Mouse (Mus musculus): Measurements from ENCODE around the gene Zwilch. TPM values are rescaled to one million over a fixed set of nuclear protein-coding genes. Genes with fewer than 3 reads are reported as not detected.
"Not testable (repeated sequence)": the region's sequence is repeated elsewhere in the genome, so short reads cannot be mapped to it uniquely, and the experiment has no call there.

Zwilch gene
- polyA plus RNA-seq, 1 experiment, result 0.77 TPM

- H3K27me3 ChIP-seq (replicated peaks; ENCODE audit: control insufficient read depth, insufficient read depth, low read length), result no peaks in the 10 kb centered on the region
- no peak overlapping the region for H3K27ac ChIP-seq (ENCODE audit: insufficient read depth, low read depth, low read length)
- no peaks in the 10 kb centered on the region for H3K36me3 ChIP-seq (ENCODE audit: control insufficient read depth, insufficient read depth, low read length)
- no peak for DNase-seq
- TF ChIP-seq POLR2A (IDR thresholded peaks at IDR 0.05; ENCODE audit: low read depth, low read length) (no peak), CTCF (conservative IDR thresholded peaks at IDR 0.05; ENCODE audit: insufficient read depth, insufficient read length, low read depth, low read length) (no peak)
- peaks cover 7% of the 10 kb centered on the region; the same call in 1 of the 2 replicates for H3K4me1 ChIP-seq (ENCODE audit: control insufficient read depth, insufficient read depth, low read length)
- WGBS, result 98% methylated on average over 2 of the region's 2 CpGs
- H3K4me3 ChIP-seq (ENCODE audit: insufficient read depth, low read depth, low read length), result no peak overlapping the region
Measured at GRCm38 (mm10) chr9:64216641-64217040, 43.7 kb upstream of the Zwilch start.

GRCm38 (mm10) chr9:64216090-64216489, 43.2 kb upstream of the Zwilch start:
- no peak overlapping the region for H3K27ac ChIP-seq (ENCODE audit: insufficient read depth, low read depth, low read length)
- no peak for DNase-seq
- no peaks in the 10 kb centered on the region for H3K27me3 ChIP-seq (replicated peaks; ENCODE audit: control insufficient read depth, insufficient read depth, low read length)
- H3K4me1 ChIP-seq (ENCODE audit: control insufficient read depth, insufficient read depth, low read length), result peaks cover 4% of the 10 kb centered on the region; the same call in 1 of the 2 replicates
- H3K4me3 ChIP-seq (ENCODE audit: insufficient read depth, low read depth, low read length), result no peak overlapping the region
- WGBS, result 78% methylated on average over 4 of the region's 4 CpGs
- TF ChIP-seq CTCF (conservative IDR thresholded peaks at IDR 0.05; ENCODE audit: insufficient read depth, insufficient read length, low read depth, low read length), result no peak
- no peaks in the 10 kb centered on the region for H3K36me3 ChIP-seq (ENCODE audit: control insufficient read depth, insufficient read depth, low read length)

GRCm38 (mm10) chr9:64214452-64214851, 41.5 kb upstream of the Zwilch start:
- WGBS, result 68% methylated on average over 17 of the region's 17 CpGs
- Histone ChIP-seq H3K36me3 (ENCODE audit: control insufficient read depth, insufficient read depth, low read length) (no peaks in the 10 kb centered on the region), H3K27me3 (replicated peaks; ENCODE audit: control insufficient read depth, insufficient read depth, low read length) (no peaks in the 10 kb centered on the region), H3K4me3 (ENCODE audit: insufficient read depth, low read depth, low read length) (no peak overlapping the region), H3K27ac (ENCODE audit: insufficient read depth, low read depth, low read length) (no peak overlapping the region), H3K4me1 (ENCODE audit: control insufficient read depth, insufficient read depth, low read length) (no peaks in the 10 kb centered on the region)
- DNase-seq, result no peak
- TF ChIP-seq POLR2A (IDR thresholded peaks at IDR 0.05; ENCODE audit: low read depth, low read length) (no peak), CTCF (conservative IDR thresholded peaks at IDR 0.05; ENCODE audit: insufficient read depth, insufficient read length, low read depth, low read length) (no peak)

GRCm38 (mm10) chr9:64207509-64208084, 34.7 kb upstream of the Zwilch start:
- Histone ChIP-seq H3K27me3 (replicated peaks; ENCODE audit: control insufficient read depth, insufficient read depth, low read length) (no peaks in the 10 kb centered on the region), H3K4me3 (ENCODE audit: insufficient read depth, low read depth, low read length) (no peak overlapping the region), H3K36me3 (ENCODE audit: control insufficient read depth, insufficient read depth, low read length) (peaks cover under 1% of the 10 kb centered on the region; the same call in 1 of the 2 replicates), H3K4me1 (ENCODE audit: control insufficient read depth, insufficient read depth, low read length) (peaks cover 4% of the 10 kb centered on the region; the same call in 1 of the 2 replicates), H3K27ac (ENCODE audit: insufficient read depth, low read depth, low read length) (peak overlapping the region; percentile 42)
- no peak for TF ChIP-seq POLR2A (IDR thresholded peaks at IDR 0.05; ENCODE audit: low read depth, low read length)
- TF ChIP-seq CTCF (conservative IDR thresholded peaks at IDR 0.05; ENCODE audit: insufficient read depth, insufficient read length, low read depth, low read length), result no peak
- 37% methylated on average over 3 of the region's 3 CpGs for WGBS
- peak; percentile 53 for DNase-seq

- no peak for DNase-seq
- Histone ChIP-seq H3K27me3 (replicated peaks; ENCODE audit: control insufficient read depth, insufficient read depth, low read length) (no peaks in the 10 kb centered on the region), H3K4me3 (ENCODE audit: insufficient read depth, low read depth, low read length) (no peak overlapping the region), H3K4me1 (ENCODE audit: control insufficient read depth, insufficient read depth, low read length) (peaks cover 4% of the 10 kb centered on the region; the same call in 1 of the 2 replicates), H3K36me3 (ENCODE audit: control insufficient read depth, insufficient read depth, low read length) (peaks cover 1% of the 10 kb centered on the region; the same call in 1 of the 2 replicates), H3K27ac (ENCODE audit: insufficient read depth, low read depth, low read length) (no peak overlapping the region)
- no peak for TF ChIP-seq CTCF (conservative IDR thresholded peaks at IDR 0.05; ENCODE audit: insufficient read depth, insufficient read length, low read depth, low read length)
- no peak for TF ChIP-seq POLR2A (IDR thresholded peaks at IDR 0.05; ENCODE audit: low read depth, low read length)
Measured at GRCm38 (mm10) chr9:64202866-64203265, 30.0 kb upstream of the Zwilch start.

GRCm38 (mm10) chr9:64202331-64202730, 29.4 kb upstream of the Zwilch start:
- no peak for TF ChIP-seq CTCF (conservative IDR thresholded peaks at IDR 0.05; ENCODE audit: insufficient read depth, insufficient read length, low read depth, low read length)
- TF ChIP-seq POLR2A (IDR thresholded peaks at IDR 0.05; ENCODE audit: low read depth, low read length), result no peak
- Histone ChIP-seq H3K27ac (ENCODE audit: insufficient read depth, low read depth, low read length) (no peak overlapping the region), H3K4me1 (ENCODE audit: control insufficient read depth, insufficient read depth, low read length) (peaks cover 3% of the 10 kb centered on the region; the same call in 1 of the 2 replicates), H3K4me3 (ENCODE audit: insufficient read depth, low read depth, low read length) (no peak overlapping the region), H3K27me3 (replicated peaks; ENCODE audit: control insufficient read depth, insufficient read depth, low read length) (no peaks in the 10 kb centered on the region), H3K36me3 (ENCODE audit: control insufficient read depth, insufficient read depth, low read length) (peaks cover 1% of the 10 kb centered on the region; the same call in 1 of the 2 replicates)
- DNase-seq, result no peak

- no peak overlapping the region for H3K4me3 ChIP-seq (ENCODE audit: insufficient read depth, low read depth, low read length)
- DNase-seq, result peak; percentile 64
- TF ChIP-seq POLR2A (IDR thresholded peaks at IDR 0.05; ENCODE audit: low read depth, low read length) (no peak), CTCF (conservative IDR thresholded peaks at IDR 0.05; ENCODE audit: insufficient read depth, insufficient read length, low read depth, low read length) (no peak)
- H3K36me3 ChIP-seq (ENCODE audit: control insufficient read depth, insufficient read depth, low read length), result peaks cover 1% of the 10 kb centered on the region; the same call in 1 of the 2 replicates
- no peaks in the 10 kb centered on the region; the same call in 1 of the 2 replicates for H3K4me1 ChIP-seq (ENCODE audit: control insufficient read depth, insufficient read depth, low read length)
- no peaks in the 10 kb centered on the region for H3K27me3 ChIP-seq (replicated peaks; ENCODE audit: control insufficient read depth, insufficient read depth, low read length)
- 22% methylated on average over 2 of the region's 2 CpGs for WGBS
- peak overlapping the region; percentile 21 for H3K27ac ChIP-seq (ENCODE audit: insufficient read depth, low read depth, low read length)
Measured at GRCm38 (mm10) chr9:64199897-64200296, 27.0 kb upstream of the Zwilch start.

- H3K27me3 ChIP-seq (replicated peaks; ENCODE audit: control insufficient read depth, insufficient read depth, low read length); DNase-seq; H3K4me3 ChIP-seq (ENCODE audit: insufficient read depth, low read depth, low read length); H3K36me3 ChIP-seq (ENCODE audit: control insufficient read depth, insufficient read depth, low read length); H3K27ac ChIP-seq (ENCODE audit: insufficient read depth, low read depth, low read length); H3K4me1 ChIP-seq (ENCODE audit: control insufficient read depth, insufficient read depth, low read length): not testable (repeated sequence)
- WGBS, result 84% methylated on average over 7 of the region's 7 CpGs
Measured at GRCm38 (mm10) chr9:64198763-64199418, 26.0 kb upstream of the Zwilch start.
